Mouse (Mus musculus) cerebellum, postnatal 25 days (tissue): Measurements from ENCODE around the gene Dgkh.
"Not testable (repeated sequence)": the region's sequence is repeated elsewhere in the genome, so short reads cannot be mapped to it uniquely, and the experiment has no call there.

Source experiments
- DNase-seq, 2 experiments: peaks; one replicate each; pipeline ENCODE4 v3.0.0; 2021; ENCODE audit warnings: mixed read lengths in 2 of 2

Gene Dgkh

DNA sequence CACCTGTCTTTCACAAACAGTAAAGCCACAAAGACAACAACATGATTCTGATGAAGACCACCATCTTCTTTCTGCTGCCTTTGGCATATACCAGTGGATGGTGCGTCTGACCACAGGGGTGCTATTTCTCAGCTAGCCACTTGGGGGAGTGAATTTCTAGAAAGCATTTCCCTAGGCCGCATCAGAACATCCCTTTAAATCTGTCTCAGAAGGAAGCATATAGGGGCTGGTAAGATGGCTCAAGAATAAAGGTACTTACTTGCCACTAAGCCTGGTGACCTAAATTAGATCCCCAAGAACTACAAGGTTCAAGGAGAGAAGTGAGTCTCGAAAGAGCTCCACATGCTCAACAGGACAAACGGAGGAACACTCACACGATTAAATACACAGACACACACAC, 119.0 kb downstream of the Dgkh start:
- peak in 1 of 2 experiments; percentile 34 for DNase-seq

DNA sequence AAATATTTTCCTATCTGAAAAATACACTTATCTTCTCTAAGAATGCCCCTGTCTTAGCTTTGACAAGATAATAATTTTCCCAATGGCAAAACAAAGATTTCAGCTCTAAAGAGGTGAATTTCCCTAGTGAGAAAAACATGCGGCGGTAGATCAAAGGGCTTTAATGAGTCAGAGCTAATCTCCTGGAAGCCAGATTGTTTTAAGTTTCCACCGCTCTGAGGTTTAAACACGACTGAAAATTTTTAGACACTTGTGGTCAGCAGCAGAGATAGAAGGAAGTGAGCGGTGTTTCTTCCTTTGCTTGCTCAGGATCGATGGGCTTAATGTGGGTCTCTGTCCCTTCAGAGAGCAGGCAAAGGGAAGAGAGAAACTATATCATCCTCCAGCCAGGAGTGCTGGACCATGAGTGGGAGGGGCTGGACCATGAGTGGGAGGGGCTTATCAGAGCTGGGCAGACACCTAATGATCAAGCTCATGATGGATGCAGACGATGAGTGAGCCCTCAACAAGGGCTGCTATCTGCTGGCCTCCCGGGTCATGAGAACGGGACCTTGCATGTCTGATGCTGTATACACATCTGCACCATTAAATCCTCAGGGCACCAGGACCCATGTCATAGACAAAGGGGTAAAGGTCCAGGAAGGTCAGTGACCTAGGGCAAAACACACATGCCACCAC, 120.3 kb downstream of the Dgkh start:
- no peak for DNase-seq

DNA sequence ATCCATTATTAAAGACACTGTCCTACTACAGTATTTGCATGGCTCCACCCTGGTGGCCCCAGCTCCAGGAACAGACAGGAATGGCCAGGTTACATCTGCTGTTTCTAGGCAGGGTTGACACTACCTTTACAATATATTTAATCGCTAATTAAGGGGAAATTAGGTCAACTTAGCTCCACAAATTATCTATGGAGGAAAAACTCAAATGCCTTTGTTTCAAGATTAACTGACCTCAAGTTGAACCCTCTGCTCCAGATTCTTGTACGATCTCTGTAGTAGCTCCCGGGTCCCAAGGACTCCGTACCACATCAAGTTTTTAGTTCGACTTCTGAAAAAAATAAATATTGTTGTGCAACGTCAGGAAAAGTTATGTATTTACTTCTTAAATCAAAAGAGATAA, 137.7 kb downstream of the Dgkh start:
- no peak for DNase-seq

DNA sequence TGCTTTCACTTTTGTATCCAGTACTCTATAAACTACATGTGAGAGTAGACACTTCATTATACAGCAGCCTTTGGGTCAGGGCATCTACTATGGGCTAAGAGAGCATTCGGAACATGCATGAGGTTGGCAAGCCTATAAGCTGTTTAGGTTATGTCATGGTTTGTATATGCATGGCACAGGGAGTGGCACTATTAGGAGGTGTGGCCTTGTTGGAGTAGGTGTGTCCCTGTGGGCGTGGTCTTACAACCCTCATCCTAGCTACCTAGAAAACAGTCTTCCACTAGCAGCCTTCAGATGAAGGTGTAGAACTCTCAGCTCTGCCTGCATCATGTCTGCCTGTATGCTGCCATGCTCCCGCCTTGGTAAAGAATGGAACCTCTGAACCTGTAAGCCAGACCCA, 139.6 kb downstream of the Dgkh start:
- DNase-seq = no peak

DNA sequence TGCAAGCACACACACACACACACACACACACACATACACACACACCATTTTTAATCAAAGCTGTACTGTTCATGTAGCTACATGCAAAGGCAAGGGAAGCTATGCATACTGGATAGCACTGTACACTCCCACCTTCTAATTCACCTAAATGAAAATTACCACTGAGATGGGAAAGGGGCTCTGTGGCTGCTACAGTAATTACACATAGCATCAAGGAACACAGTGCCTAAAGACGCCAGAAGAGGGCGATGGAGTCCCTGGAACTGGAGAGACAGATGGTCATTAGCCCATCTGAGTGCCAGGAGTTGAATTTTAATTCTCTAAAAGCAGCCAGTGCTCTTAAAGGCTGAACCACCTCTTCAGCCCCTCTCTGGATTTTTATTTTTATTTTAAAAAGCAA, 142.2 kb downstream of the Dgkh start:
- DNase-seq = peak; percentile 56 to 75

DNA sequence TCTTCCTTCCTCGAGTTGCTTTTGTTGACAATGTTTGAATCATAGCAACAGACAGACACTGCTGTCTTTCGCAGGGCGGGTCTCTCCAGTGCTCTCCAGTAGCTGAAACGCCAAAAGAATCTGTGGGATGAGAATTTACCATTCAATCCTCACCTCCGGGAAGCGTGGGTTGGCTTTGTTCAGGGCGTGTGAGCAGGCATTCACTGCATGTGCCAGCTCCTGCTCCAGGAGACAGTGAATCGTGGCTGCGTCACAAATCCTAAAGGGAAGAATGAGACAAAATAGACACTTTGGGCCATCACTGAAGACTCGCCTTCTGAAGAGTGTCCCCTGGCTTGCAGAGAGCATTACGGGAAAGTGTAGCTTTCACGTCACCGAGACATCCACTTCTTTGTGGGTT, 148.4 kb downstream of the Dgkh start:
- no peak for DNase-seq

DNA sequence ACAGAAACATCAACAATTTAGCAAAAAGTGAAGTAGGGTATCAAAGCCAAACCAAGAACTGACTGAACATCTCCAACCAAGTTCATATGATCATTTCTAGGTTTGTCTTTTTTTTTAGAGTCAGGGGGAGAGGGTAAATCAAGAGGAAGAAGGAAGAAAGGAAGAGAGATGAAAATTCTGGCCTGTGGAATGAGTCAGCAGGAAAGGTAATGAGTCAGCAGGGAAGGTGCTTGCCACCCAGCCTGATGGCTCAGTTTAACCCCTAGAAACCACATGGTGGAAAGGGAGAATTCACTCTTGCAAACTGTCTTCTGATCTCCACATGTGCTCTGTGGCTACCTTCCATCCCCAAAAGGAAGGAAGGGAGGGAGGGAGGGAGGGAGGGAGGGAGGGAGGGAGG, 149.4 kb downstream of the Dgkh start:
- DNase-seq = no peak

DNA sequence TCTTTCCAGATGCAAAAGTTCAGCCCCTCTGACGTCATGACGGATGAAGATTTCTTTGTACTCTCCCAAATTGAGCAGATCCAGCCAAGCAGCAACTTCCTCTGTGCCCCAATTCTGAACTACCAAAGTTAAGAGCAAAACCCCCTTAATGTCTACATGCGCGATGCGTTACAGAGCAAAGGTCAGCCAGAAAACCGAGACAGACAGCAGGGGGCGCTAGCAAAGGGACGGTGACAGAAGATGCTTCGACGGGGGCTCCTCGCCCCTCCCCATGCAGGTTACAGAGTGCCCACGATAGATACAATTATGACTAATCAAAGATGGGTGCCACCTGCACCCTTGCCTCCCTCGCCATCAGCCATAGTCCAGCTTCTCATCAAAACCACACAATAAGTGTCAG, 156.7 kb downstream of the Dgkh start:
- DNase-seq = peak in 1 of 2 experiments; percentile 18

DNA sequence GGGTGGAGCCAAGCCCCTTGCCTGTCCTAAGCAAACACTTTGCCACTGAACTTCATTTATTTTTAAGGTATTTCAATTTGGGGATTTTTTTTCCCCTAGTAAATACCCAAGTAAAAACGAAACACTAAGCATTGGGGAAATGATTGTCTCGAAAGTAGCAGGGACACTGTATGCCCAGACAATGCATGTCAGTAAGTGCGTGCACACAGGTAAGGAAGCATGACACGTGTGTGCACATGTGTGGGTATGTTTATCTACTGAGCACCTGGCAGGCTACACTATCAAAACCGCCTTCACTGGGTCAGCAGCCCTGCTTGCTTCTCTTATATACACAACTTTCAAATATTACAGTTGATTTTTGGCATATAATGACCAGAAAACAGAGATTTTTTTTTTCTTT, 164.2 kb downstream of the Dgkh start:
- DNase-seq = no peak

DNA sequence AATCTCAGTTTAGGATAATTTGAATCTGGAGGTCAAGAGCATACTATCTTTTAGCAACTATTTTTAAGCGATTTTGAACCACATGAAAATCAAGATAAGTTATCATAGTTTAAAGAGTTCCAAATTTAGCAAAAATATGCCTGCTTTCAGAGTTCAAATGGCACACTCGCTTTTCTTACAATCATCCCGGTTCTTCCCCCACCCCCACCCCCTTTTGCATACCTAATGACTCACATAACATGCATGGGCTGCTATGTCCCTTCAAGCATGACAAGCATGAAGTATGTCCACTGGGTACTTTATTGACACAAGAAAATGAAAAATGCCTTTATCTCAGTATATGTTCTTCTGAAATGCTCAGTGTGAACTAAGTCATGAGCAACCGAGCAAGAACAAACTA, 166.1 kb downstream of the Dgkh start:
- DNase-seq = no peak

DNA sequence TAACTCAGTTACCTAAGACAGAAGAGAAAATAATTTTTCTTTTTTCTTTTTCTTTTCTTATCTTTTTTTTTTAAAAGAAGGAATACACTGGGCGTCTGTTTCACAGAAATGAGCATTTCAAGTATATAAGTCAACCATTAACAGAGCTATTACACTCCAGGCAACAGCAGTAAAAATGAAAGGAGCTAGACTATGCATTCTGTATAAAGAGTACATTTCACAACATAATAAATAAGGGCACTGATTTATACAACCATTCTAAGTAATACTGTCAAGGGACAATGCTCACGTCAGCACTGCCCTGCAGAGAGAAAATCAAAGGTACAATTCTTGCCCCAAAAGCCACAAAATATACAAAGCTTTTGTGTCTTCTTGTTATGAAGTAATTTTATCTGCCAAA, 168.3 kb downstream of the Dgkh start:
- DNase-seq = no peak

DNA sequence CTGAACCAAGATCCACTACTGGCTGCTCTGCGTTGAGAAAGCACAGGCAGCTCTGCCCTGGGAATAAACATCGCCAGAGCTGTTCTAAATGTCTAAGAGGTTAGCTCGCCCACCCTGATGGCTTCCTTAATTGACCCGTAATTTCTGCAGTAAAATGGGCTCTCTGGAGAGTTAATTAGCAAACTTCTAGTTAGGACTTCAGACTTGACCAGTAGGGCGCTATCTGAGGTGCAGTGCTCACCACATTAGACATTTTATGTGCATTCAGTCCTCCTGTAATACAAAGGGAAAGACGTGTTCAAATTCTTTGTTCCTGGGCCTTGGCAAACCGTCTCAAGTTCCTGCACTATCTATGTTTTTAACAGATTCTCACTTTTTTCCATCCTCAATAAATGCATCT, 169.4 kb downstream of the Dgkh start:
- no peak for DNase-seq

DNA sequence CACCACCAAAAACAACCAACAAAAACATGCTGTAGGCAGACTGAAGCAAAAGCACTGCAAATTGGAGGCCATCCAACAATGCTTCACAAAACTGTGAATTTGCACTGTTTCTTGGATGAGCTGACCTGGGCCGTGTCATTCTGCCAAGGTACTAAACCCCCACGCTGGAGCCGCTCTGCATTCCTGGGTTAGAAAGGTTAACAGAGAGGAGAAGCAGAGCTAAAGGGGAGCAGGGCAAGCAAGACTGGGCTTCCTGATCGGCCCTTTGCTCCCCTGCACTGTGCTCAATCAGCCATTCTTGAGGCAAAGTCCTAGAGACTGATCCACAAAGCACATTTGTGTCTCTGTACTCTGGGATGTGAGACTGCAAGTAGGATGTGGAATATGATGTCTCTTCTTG, 170.5 kb downstream of the Dgkh start:
- DNase-seq = no peak

DNA sequence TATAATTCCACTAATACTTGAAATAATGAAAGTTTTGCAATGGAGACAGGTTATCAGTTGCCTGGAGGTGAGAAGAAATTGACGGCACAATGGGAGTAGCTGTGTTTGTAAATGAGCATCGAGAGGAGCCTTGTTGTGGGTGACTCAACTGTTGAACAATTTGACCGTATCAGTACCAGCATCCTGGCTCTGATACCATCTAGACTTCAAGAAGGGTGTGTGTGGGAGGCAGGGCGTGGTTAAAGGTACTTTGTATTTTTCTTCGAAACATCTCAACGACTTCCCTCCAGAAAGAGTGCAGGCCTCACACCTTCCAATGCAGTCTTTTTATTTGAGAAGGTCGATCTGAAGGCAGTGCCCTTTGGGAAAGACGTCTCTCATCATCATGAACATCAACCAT, 173.5 kb downstream of the Dgkh start:
- no peak for DNase-seq

DNA sequence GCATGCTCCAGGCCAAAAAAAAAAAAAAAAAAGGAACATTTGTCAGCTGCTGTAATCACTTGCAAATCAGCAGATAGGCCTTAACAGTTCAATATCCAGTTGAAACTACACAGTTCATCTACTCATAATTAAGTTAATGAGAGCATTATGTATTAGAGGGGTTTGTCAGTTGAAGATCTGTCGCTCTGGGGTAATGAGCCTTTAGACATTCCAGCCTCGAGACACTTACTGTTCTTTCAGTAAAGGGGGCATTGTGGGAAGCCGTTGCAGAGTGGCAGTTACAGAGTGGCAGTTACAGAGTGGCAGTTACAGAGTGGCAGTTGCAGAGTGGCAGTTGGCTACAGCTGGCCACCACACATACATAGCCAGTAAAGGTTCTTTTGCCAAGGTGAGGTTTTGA, 177.7 kb downstream of the Dgkh start:
- DNase-seq = not testable (repeated sequence)

DNA sequence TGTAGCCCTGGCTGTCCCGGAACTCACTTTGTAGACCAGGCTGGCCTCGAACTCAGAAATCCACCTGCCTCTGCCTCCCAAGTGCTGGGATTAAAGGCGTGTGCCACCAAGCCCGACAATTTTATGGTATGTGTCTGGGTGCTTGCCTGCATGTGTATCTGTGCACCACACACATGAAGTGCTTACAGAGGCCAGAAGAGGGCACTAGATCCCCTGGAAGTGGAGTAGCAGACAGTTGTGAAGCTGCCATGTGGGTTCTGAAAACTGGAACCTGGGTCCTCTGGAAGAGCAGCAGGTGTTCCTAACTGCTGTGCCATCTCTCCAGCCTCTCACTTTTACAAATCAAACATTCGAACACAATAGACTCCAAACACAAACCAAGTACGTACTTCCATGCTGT, 178.9 kb downstream of the Dgkh start:
- no peak for DNase-seq

DNA sequence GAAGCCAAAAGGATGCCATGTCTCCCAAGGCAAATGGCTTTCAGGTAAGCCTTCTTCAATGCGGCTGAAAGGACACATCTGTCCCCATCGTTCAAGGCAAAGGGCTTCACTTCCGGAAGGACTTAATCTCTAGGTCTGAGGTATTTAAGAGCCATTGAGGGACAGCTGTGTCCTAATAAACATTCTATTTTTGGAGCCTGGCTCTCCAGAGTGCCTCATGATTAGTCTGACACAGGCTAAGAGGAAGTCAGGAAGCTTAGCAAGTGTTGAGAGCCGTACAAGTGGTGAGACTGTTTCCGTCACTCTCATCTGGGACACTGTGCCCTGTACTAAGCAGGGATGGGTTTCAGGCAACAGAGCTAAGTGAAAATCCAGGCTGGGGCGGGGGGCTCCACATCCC, 183.8 kb downstream of the Dgkh start:
- no peak for DNase-seq

DNA sequence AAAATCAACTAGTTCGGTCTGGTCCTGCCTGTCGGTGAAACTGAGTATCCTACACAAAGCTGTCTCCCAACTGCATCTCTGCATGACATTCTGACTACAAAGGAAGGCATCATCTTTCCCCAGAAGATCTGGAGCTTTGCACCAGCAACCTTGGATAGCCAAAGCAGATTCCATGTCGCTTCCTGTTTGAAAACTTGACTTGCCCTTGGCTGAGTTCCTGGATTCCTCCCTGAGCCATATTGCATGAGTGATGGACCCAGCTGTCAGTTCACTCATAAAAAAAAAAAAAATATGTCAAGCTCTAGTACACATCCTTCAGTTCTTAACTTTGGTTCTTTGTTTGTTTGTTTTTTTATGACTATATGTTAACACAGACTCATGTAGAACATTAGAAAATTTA, 191.3 kb downstream of the Dgkh start:
- peak in 1 of 2 experiments; percentile 31 for DNase-seq

DNA sequence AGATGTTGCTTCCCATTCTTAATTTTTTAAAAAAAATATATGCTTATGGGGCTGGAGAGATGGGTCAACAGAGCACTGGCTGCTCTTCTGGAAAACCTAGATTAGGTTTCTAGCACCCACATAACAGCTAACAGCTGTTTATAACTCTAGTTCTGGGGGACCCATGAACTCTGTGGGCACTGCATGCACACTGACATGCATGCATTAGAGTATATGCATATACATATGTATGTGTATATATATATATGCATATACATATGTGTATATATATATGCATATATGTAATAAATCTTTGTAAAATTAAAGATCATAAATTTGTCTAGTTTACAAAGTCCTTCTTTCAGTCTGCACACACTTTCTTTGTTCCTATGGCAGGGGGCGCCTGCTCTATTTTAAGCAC, 192.8 kb downstream of the Dgkh start:
- DNase-seq = no peak

DNA sequence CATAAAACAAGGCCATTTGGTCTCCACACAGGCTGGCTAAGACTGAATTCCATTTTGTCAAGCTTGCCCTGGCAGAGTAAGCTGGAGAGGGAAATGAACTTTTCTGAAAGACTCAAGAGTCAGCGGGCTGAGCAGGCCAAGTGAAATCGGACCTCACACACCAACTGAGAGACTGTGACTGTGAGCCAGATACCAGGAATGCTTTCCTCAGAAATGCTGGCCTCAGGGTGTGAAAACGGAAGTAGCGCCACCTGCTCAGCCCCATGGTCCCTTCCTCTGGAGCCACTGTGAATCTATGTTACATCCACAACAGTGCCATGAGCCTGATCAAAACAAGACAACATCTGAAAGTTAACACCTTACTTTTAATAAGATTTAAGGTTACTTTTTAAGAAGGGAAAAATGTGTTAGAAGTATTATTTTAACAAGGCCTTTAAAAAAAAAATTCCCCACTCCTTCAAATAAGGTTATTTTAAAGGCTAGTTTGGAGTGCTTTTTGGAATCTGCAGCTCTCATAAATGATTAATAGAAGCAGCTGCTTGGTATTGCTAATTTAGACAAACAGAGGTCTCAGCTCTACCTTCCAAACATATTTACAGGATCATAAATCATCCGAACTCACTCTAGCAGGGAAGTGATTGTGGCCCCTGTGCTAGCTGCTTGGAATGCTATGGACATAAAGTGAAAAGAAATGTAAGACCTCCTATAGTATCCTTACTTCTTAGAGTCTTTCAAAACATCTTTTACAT, 193.8 kb downstream of the Dgkh start:
- DNase-seq = peak; percentile 65 to 73

DNA sequence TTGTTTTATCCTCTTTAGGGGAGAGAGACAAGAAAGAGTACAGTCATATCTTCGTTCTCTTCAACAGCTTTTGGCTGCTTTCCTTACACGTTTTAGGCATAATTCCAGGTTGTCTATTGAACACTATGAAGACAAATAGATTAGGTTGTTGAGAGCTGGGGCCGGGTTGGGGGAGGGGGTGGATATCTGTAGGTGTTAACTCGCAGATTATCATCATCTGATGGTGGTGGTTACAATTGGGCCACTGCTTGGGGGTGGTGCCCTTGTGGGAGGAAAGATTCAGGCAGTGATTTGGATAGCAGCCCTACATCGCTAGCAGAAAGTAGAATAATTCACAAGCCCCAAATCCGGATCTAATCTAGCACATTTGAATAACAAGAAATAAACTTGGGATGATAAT, 195.0 kb downstream of the Dgkh start:
- DNase-seq = peak in 1 of 2 experiments; percentile 43

DNA sequence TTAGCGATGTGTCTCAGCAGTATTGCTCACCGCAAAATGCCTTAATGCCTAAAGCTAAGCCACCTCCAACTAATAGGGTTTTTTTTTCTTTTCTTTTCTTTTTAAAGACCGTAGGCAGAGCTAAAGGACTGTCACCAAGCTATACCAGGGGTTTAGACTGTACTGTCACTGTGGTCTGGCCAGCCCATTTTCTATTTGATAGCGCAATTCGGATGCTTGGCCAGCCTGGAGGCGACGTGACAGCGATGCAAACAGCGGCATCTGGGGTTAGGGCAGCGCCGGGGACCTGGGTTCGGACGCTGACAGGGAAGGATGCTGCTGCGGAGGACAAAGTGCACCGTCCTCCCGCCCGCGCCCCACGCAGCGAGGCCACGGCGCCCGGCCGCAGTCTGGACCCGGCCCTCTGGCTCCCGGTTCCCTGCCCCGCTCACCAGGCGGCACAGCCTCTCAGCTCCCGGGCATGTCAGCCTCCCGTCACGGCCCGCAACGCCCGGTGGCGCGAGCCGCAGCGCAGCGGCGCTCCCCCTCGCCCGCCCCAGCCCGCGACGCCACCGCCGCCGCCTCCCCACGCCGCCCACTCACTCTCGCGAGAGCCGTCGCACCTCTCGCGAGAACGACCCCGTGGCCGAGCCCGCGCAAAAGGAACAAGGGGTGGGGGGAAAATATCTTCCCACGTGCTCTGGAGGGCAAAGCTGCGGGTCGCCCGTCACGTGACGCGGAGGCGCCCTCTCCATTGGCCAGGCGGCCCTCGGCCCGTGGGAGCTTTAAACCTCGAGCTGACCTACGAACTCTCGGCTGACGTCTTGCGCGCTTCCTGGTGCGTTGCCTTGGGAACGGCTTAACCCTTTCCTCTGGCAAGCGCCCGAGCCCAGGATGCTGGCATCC, 196.1 kb downstream of the Dgkh start, which contains the start of gene Akap11:
TSS of gene Akap11 (minus strand) at position 528 of the 885 bp plus-strand sequence.
- DNase-seq = peak; percentile 94 to 98

DNA sequence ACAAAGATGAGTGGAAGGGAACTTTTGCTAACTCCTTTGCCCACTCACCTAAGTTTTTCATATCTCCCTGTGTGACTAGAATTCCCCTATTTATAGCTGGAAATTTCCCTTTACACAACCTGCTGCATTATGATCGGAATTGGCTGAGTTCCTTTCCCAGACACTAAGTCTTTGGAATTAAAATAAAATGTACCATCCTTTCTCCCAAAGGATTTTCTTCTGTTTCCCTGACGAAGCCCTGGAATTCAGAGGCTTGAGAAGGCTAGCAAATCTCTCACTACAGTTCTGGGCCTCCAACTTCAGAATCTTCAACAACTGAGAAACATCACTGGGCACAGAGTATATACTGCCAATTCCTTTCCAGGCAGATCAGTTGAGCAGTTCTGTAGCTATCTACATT, 197.2 kb downstream of the Dgkh start:
- no peak for DNase-seq

DNA sequence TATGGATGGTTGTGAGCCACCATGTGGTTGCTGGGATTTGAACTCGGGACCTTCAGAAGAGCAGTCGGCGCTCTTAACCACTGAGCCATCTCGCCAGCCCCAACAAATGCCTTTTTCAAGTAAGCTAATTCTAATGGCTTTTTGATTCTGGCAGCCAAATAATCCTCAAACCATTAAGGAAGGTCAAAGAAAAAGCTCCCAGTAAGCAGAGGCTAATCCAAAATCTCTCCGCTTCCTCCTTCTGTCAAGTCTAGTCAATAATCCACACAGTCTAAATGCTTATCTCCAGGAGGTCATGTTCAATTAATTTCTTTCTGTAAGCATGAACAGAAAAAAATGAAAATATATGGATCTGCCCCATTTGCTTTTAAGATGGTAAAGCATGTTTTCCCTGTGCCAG, 197.9 kb downstream of the Dgkh start:
- DNase-seq = no peak
